Mouse (Mus musculus) cerebellum, adult 2 months (tissue): ENCODE data around the gene Slc39a13.
"Not testable (repeated sequence)": the region's sequence is repeated elsewhere in the genome, so short reads cannot be mapped to it uniquely, and the experiment has no call there.

ENCODE experiments used
- CTCF ChIP-seq: fragments of 200-500 bp; IDR thresholded peaks from 2 replicates; pipeline ENCODE4 v1.5.1; 2011; ENCODE audit warnings: low read depth, mild to moderate bottlenecking, control low read depth, low read length, moderate library complexity, borderline replicate concordance; ENCODE audit not compliant: insufficient read depth
- POLR2A ChIP-seq: fragments of 200-500 bp; IDR thresholded peaks from 2 replicates; pipeline ENCODE4 v1.6.1; 2011; ENCODE audit warnings: low read length, control low read depth, borderline replicate concordance; ENCODE audit not compliant: insufficient read depth

GRCm38 (mm10) chr2:91111832-91112231, 41.6 kb upstream of the Slc39a13 start:
- not testable (repeated sequence) for TF ChIP-seq POLR2A, CTCF
